Mouse (Mus musculus) heart, adult 2 months (tissue): ENCODE measurements around the gene Slx1b.

Experiments used
- CTCF ChIP-seq: fragments of 200-600 bp; IDR thresholded peaks from 2 replicates; pipeline ENCODE4 v1.8.1; 2022; ENCODE audit warnings: antibody characterized with exemption, mild to moderate bottlenecking, moderate library complexity
- EP300 ChIP-seq: fragments of 200-500 bp; IDR thresholded peaks from 2 replicates; pipeline ENCODE4 v1.6.1; 2011; ENCODE audit warnings: low read depth, low read length, control low read depth; ENCODE audit not compliant: insufficient read depth
- POLR2A ChIP-seq: fragments of 200-500 bp; IDR thresholded peaks from 2 replicates; pipeline ENCODE4 v1.6.1; 2011; ENCODE audit warnings: mild to moderate bottlenecking, low read depth, low read length, control low read depth; ENCODE audit not compliant: insufficient read depth

GRCm38 (mm10) chr7:126701070-126701469 is 5.5 kb upstream of the Slx1b start:
- TF ChIP-seq POLR2A (no peak), CTCF (peak; percentile 98), EP300 (0 out of 2 replicates have a peak, but pooled peaks have one; percentile 40)
